Mouse (Mus musculus): Measurements from ENCODE around the gene Hspb8. TPM values are rescaled to one million over a fixed set of nuclear protein-coding genes. Genes with fewer than 3 reads are reported as not detected.
"Not testable (repeated sequence)": the region's sequence is repeated elsewhere in the genome, so short reads cannot be mapped to it uniquely, and the experiment has no call there.

Gene Hspb8
- polyA plus RNA-seq, 1 experiment from 2014 or later = 6.1 TPM

DNA sequence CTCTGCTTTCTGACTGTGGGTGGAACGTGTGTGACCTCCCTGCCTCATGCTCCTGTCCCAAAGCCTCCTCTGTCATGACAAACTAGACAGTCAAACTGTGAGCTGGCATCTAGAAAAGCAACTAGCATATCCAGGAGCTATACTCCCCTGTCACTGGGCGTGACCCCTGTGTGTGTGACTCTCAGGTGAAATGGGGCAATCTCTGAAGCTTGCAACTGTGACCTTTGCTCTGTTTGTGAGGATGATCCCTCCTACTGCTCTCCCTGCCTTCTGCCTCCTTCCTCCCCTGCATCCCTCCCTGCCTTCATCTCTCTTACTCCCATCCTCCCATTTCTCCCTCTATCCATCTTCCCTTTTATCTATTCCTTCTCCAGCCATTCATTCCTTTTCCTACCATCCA is 18.6 kb downstream of the Hspb8 start:
- Histone ChIP-seq H3K4me2 (no peak overlapping the region), H3K9ac (no peak overlapping the region), H3K4me3 (no peak overlapping the region), H3K27me3 (no peaks in the 10 kb centered on the region), H3K4me1 (replicated peaks) (peaks cover 10% of the 10 kb centered on the region), H3K27ac (no peak overlapping the region), H3K36me3 (no peaks in the 10 kb centered on the region), H3K9me3 (no peaks in the 10 kb centered on the region)
- no peak for ATAC-seq (ENCODE audit: low FRiP score)
- 95% methylated on average over 2 of the region's 2 CpGs for WGBS

DNA sequence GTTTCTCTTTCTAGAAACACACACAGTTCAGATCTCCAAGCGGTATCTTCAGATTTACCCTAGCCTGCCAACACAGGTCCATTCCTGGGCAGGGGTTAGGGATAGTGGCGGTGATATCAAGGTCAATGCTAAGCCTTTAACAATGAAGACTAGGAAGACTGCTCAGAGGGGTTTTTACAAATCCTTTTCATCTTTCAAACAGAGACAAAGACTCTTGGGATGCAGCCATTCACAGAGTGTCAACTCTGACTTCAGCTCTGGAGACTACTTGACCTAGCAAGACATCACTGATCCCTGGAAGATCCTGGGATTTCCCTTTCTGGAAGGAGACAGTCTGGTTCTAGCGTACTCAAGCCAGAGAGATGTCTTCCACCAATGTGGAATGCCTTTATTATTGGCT is 21.9 kb downstream of the Hspb8 start:
- H3K9ac ChIP-seq = no peak overlapping the region
- H3K4me1 ChIP-seq (replicated peaks) = no peaks in the 10 kb centered on the region
- 87% methylated on average over 3 of the region's 3 CpGs for WGBS
- H3K4me3 ChIP-seq = no peak overlapping the region
- H3K27ac ChIP-seq = no peak overlapping the region
- no peaks in the 10 kb centered on the region for H3K36me3 ChIP-seq
- H3K27me3 ChIP-seq = no peaks in the 10 kb centered on the region
- ATAC-seq (ENCODE audit: low FRiP score) = no peak
- no peaks in the 10 kb centered on the region for H3K9me3 ChIP-seq
- H3K4me2 ChIP-seq = no peak overlapping the region

DNA sequence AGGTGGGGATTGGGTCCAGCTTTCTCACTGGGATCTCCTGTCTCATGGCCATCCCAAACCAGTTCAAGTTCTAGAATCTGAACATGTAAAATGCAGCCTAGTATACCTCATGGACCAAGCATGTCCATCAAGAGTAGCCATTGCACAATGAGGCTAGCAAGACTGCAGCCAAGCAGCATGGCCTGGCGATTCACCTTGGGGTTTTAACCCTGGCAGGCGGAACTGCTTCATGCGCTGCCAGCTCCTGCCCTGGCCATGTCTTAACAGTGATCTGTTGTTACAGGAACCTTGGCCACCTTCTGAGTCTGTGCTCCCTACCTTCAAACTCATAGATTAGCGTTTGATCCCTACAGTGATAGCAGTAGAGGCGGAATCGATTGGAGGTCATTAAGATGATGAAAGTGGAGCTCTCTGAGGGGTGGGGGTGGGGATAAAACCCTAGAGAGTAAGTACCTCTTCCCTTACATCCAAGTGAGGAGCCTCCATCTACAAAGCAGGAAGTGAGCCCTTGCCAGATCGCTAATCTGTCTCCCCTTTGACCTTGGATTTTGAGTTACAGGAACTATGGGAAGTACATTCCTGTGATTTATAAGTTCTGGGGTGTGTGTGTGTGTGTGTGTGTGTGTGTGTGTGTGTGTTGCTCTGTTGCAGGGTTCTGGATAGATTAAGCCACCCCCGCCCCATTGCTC is 22.5 kb downstream of the Hspb8 start:
- no peak overlapping the region for H3K27ac ChIP-seq
- no peaks in the 10 kb centered on the region for H3K27me3 ChIP-seq
- no peaks in the 10 kb centered on the region for H3K36me3 ChIP-seq
- H3K4me3 ChIP-seq = no peak overlapping the region
- ATAC-seq (ENCODE audit: low FRiP score) = no peak
- no peaks in the 10 kb centered on the region for H3K4me1 ChIP-seq (replicated peaks)
- no peak overlapping the region for H3K4me2 ChIP-seq
- H3K9me3 ChIP-seq = no peaks in the 10 kb centered on the region
- 86% methylated on average over 8 of the region's 8 CpGs for WGBS
- no peak overlapping the region for H3K9ac ChIP-seq

DNA sequence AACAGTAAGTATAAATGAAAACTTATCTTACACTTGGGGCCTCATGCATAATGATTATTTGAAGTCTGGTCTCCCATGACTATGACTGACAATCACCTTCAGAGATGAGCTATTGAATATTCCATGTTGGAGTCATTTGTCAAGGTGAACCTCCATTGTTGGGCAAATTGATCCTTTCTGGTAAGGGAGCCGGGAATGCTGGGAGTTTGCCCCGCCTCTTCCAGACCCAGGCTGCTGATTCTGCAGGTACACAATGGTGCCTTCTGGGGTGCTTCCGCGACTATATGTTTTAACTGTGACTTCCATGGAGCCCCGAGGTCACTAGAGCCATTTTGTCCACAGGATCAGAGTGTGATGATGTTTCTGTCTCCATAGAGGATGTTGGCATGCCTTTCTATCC is 26.6 kb downstream of the Hspb8 start:
- no peak overlapping the region for H3K4me3 ChIP-seq
- H3K27ac ChIP-seq = no peak overlapping the region
- H3K4me2 ChIP-seq = no peak overlapping the region
- H3K9me3 ChIP-seq = no peaks in the 10 kb centered on the region
- ATAC-seq (ENCODE audit: low FRiP score) = no peak
- 82% methylated on average over 5 of the region's 5 CpGs for WGBS
- no peak overlapping the region for H3K9ac ChIP-seq
- H3K36me3 ChIP-seq = no peaks in the 10 kb centered on the region
- H3K27me3 ChIP-seq = no peaks in the 10 kb centered on the region
- no peaks in the 10 kb centered on the region for H3K4me1 ChIP-seq (replicated peaks)

DNA sequence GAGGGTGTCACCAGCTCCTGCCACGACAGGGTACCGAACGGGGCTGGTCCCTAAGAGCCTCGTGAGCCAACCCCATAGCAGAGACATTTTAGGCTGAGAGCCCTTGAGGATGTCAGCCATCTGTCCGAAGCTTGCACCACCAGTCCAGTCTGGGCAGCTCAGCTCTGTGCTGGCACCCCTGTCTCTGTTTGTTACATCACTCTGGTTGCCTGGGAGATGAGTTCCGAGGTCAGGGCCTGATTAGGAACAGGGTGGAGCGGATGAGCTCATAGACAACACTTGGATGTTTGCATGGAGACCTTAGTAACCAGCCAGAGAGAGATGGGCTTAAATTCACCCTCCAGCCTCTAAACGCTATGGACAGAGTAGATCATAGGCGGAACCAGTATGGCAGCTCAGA is 30.1 kb downstream of the Hspb8 start:
- Histone ChIP-seq H3K27ac (no peak overlapping the region), H3K36me3 (no peaks in the 10 kb centered on the region), H3K9me3 (no peaks in the 10 kb centered on the region), H3K4me3 (no peak overlapping the region), H3K4me1 (replicated peaks) (peaks cover 11% of the 10 kb centered on the region; the same call in 1 of the 2 replicates), H3K27me3 (no peaks in the 10 kb centered on the region), H3K9ac (no peak overlapping the region), H3K4me2 (no peak overlapping the region)
- WGBS = 79% methylated on average over 9 of the region's 9 CpGs
- ATAC-seq (ENCODE audit: low FRiP score) = no peak

DNA sequence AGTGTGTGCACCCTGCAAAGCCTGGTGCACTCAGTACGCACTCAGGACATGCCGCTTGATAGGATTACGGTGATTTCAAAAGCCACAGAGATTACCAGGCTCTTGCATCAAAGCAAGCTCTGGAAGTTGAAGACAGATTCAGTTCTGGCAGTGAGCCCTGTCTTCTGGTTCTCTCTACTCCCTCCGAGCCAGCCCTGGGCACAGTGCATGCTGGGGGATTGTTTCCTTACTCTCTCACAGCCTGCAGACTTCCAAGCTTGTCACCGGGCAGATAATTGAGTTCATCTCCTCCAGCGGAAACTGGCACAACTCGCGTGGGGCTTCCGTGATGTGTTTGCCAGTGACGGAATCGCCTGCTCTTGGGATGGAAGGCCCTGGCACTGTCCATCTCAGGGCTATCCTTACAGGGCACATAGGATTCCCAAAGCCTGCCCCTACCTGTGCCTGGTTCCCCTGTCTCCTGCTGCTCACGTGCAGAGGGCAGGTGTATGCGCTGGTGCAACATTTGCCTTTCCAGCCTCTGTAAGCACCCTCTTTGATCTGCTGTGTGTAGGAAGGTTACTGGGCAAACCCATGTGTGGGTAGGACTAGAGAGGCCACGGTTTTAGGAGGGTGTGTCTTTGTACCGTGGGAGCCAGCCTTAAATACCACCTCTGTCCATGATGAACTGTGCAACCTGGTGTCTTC is 32.7 kb downstream of the Hspb8 start:
- Histone ChIP-seq H3K27me3 (no peaks in the 10 kb centered on the region), H3K36me3 (no peaks in the 10 kb centered on the region), H3K9ac (no peak overlapping the region), H3K4me3 (no peak overlapping the region), H3K27ac (peak overlapping the region; percentile 20; the same call in 1 of the 2 replicates), H3K9me3 (no peaks in the 10 kb centered on the region), H3K4me1 (replicated peaks) (peaks cover 11% of the 10 kb centered on the region; the same call in 1 of the 2 replicates), H3K4me2 (no peak overlapping the region)
- ATAC-seq (ENCODE audit: low FRiP score) = no peak
- WGBS = 78% methylated on average over 15 of the region's 15 CpGs

DNA sequence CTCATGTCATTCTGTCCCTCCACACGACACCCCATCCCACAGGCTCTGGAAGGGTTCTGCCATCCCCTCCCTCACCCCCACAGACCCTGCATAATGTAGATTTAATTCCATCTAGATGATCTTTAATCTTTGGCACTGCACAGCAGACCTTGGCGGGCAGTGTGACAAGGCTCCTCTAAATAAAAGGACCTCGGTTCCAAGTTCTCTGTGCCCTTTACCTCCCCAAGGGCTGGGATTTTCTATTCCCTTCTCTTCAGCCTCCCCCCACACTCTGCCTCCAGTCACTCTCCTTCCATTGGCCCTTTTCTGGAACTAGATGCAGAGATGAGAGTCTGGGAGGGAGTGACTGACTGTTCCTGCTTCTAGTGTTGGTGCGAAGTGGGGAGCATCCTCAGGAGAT is 33.3 kb downstream of the Hspb8 start:
- Histone ChIP-seq H3K27ac (peak overlapping the region; percentile 20; the same call in 1 of the 2 replicates), H3K4me3 (no peak overlapping the region), H3K27me3 (no peaks in the 10 kb centered on the region), H3K9me3 (no peaks in the 10 kb centered on the region), H3K36me3 (no peaks in the 10 kb centered on the region), H3K9ac (no peak overlapping the region), H3K4me1 (replicated peaks) (peaks cover 11% of the 10 kb centered on the region; the same call in 1 of the 2 replicates), H3K4me2 (no peak overlapping the region)
- no peak for ATAC-seq (ENCODE audit: low FRiP score)
- WGBS = 82% methylated on average over 4 of the region's 4 CpGs

DNA sequence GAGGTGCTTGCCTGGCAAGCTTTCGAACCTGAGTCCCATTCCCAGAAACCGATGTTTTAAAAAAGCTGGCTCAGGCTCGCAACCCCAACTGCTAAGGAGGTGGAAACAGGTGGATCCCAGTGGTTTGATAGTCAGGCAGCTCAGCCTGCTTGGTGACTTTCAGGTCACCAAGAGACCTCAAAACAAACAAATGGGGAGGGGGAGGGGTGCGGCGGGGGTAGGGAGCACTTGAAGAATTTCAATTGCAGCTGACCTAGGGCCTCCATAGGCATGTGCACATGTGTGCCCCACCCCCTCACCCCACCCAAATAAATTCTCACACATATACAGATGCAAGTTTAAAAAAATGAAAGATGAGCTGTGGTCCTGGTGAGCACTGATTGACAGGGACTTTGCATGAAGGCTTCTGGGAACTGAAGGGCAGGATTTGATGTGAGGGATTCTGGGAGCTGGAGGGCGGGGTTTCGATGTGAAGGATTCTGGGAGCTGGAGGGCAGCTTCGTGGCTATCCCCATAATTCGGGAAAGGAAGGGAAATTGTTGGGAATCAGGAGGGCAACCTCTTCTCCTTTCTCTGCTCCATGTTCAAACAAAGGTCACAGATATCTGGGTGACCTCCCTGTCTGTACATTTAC is 35.2 kb downstream of the Hspb8 start:
- Histone ChIP-seq H3K9ac (no peak overlapping the region), H3K27ac (no peak overlapping the region), H3K27me3 (no peaks in the 10 kb centered on the region), H3K36me3 (no peaks in the 10 kb centered on the region), H3K4me1 (replicated peaks) (peaks cover 11% of the 10 kb centered on the region; the same call in 1 of the 2 replicates), H3K9me3 (no peaks in the 10 kb centered on the region), H3K4me2 (no peak overlapping the region), H3K4me3 (no peak overlapping the region)
- no peak for ATAC-seq (ENCODE audit: low FRiP score)
- 88% methylated on average over 9 of the region's 9 CpGs for WGBS

DNA sequence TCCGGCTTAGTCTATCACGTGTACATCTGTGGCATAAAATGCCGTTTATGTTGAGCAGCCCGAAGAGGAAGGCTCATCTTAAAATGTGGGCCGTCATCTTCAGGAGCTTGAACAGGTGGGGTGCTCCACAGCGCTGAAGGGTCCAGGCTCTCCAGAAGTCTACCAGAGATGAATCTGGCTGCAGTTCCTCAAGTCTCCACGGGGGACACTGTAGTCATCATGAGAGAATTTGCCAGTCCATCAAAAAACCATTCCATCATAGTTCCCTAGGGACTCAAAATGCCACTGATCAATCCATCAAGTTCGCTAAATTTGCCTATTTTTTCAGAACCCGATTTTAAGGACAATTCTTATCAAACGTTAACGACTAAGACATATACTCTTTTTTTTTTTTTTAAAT is 36.6 kb downstream of the Hspb8 start:
- no peaks in the 10 kb centered on the region for H3K27me3 ChIP-seq
- H3K4me3 ChIP-seq = no peak overlapping the region
- peaks cover 11% of the 10 kb centered on the region; the same call in 1 of the 2 replicates for H3K4me1 ChIP-seq (replicated peaks)
- no peak overlapping the region for H3K4me2 ChIP-seq
- no peaks in the 10 kb centered on the region for H3K36me3 ChIP-seq
- ATAC-seq (ENCODE audit: low FRiP score) = no peak
- H3K9me3 ChIP-seq = no peaks in the 10 kb centered on the region
- no peak overlapping the region for H3K27ac ChIP-seq
- WGBS = 46% methylated on average over 11 of the region's 11 CpGs
- no peak overlapping the region for H3K9ac ChIP-seq

DNA sequence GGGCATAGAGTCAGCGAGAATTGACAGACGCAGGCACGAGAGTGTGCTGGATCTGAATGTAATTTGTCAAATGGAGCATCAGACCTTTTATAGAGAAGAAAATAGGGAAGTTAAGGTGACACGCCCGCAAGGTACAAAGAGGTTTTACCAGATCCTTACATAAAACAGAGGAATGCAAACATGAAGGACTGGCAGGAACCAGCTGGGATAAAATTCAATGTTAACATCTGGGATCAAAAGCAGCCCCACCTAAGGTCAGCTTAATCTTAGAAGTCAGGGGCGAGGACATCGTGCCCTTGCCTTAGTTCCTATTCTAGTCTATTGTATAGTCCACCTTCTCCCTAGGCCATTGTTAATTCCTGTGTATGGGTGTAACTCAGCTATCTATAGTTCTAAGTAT is 40.0 kb downstream of the Hspb8 start:
- H3K36me3 ChIP-seq; H3K9ac ChIP-seq; H3K27me3 ChIP-seq; H3K27ac ChIP-seq; H3K4me2 ChIP-seq; H3K4me3 ChIP-seq; H3K9me3 ChIP-seq; ATAC-seq (ENCODE audit: low FRiP score): not testable (repeated sequence)
- 91% methylated on average over 7 of the region's 7 CpGs for WGBS
- H3K4me1 ChIP-seq (replicated peaks) = peaks cover 20% of the 10 kb centered on the region

DNA sequence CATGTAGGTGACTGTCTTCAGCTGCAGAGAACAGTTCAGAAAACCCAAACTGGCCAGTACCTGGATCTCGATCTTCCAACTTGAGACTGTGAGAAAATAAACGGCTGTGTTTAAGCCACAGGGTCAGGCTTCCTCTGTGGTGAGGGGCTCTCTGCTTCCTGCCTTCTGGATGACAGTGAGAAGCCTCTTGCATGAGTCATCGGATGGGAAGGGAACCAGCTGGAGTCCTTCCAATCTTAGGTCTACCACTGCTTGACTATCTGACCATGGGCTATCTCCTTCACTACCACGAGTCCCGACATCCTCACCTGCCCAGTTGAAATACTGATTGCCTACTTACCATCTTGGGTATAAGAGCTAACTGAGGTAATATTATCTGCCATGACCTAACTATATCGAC is 40.9 kb downstream of the Hspb8 start:
- Histone ChIP-seq H3K9ac (no peak overlapping the region), H3K4me1 (replicated peaks) (peaks cover 20% of the 10 kb centered on the region), H3K4me2 (no peak overlapping the region), H3K27ac (no peak overlapping the region), H3K4me3 (no peak overlapping the region), H3K27me3 (no peaks in the 10 kb centered on the region), H3K36me3 (no peaks in the 10 kb centered on the region), H3K9me3 (no peaks in the 10 kb centered on the region)
- no peak for ATAC-seq (ENCODE audit: low FRiP score)
- WGBS = 95% methylated on average over 6 of the region's 6 CpGs

DNA sequence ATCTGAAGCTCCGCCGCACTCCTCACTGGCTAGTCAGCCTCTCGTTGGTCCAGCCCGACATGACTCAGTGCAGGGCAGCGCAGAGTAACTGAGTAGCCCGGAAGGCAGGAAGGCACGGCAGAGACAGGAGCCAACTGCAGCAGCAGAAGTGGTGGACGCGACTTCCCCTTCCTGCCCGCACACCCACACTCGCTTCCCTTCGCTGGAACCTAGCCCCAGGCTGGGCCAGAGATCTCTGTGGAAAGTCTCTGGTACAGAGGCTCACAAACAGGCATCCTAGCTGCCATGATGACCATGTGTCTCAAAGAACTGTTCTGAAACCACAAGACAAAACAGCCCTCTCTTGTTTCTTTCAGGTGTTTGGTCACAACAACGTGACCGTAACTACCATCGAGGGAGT is 41.4 kb downstream of the Hspb8 start:
- H3K4me1 ChIP-seq (replicated peaks) = peaks cover 20% of the 10 kb centered on the region
- H3K9me3 ChIP-seq = no peaks in the 10 kb centered on the region
- no peaks in the 10 kb centered on the region for H3K36me3 ChIP-seq
- no peak overlapping the region for H3K27ac ChIP-seq
- no peak for ATAC-seq (ENCODE audit: low FRiP score)
- H3K27me3 ChIP-seq = no peaks in the 10 kb centered on the region
- H3K4me3 ChIP-seq = no peak overlapping the region
- 88% methylated on average over 15 of the region's 15 CpGs for WGBS
- no peak overlapping the region for H3K4me2 ChIP-seq
- H3K9ac ChIP-seq = no peak overlapping the region
